31 mouse cellular contexts compared by ENCODE assay signal in genomic region chr1:169986166-169986565, GRCm38 (mm10). TPM values are rescaled to one million over a fixed set of nuclear protein-coding genes. Genes with fewer than 3 reads are reported as not detected.
DNase-seq lines count a peak whose midpoint lies in the region; ATAC-seq and TF ChIP-seq lines count a peak whose summit lies in the region.
"Had no signal": no experiment of that assay in that cellular context is flagged by ENCODE, and none has a peak within 500 bp of the region (broad histone marks: within the 10 kb centered on the region; RNA-seq: fewer than 3 reads in every experiment).

No protein-coding gene starts in this region.

- H3K27ac ChIP-seq in embryonic facial prominence, embryonic 14.5 days (replicated peaks; ENCODE audit: low read depth, low read length): peak overlapping the region; percentile 41; the same call in 1 of the 2 replicates
- no peak overlapping the region for H3K27ac ChIP-seq in embryonic facial prominence, embryonic 10.5 days (replicated peaks)
- no peak overlapping the region for H3K27ac ChIP-seq in midbrain, postnatal 0 days (ENCODE audit: low read depth, low read length)
- no peak overlapping the region for H3K27ac ChIP-seq in midbrain, embryonic 14.5 days (replicated peaks; ENCODE audit: low read depth, low read length)
- H3K27ac ChIP-seq: forebrain, embryonic 12.5 days; hindbrain, postnatal 0 days; midbrain, embryonic 12.5 days; neural tube, embryonic 12.5 days had no signal

- DNase-seq in embryonic facial prominence, embryonic 14.5 days (ENCODE audit: low spot score): peak; percentile 80
- DNase-seq in embryonic facial prominence, embryonic 10.5 days (ENCODE audit: low spot score): no peak
- peak; percentile 20 for DNase-seq in midbrain, postnatal 0 days (ENCODE audit: low spot score)
- DNase-seq in midbrain, embryonic 14.5 days: no peak
- DNase-seq in forelimb bud, embryonic 11.5 days (ENCODE audit: low read depth, low spot score): peak; percentile 19
- peak; percentile 56 for DNase-seq in mesoderm, embryonic 11.5 days (ENCODE audit: low read depth, low spot score)
- no peak for DNase-seq in right cerebral cortex, adult 2 months (ENCODE audit: low spot score in 2 of 2)
- DNase-seq: adrenal gland, adult 2 months; cerebellum, adult 18-20 months; cerebellum, postnatal 14 days; heart, adult 11 months; kidney, adult 9 months; kidney, postnatal 14 days; layer of hippocampus, postnatal 36 days; liver, postnatal 0 days; right cerebral cortex, postnatal 25 days; thymus, postnatal 4 days had no signal

- no peaks in the 10 kb centered on the region for H3K9me3 ChIP-seq in embryonic facial prominence, embryonic 14.5 days (ENCODE audit: control insufficient read depth, low read length)
- no peaks in the 10 kb centered on the region for H3K9me3 ChIP-seq in embryonic facial prominence, embryonic 10.5 days
- no peaks in the 10 kb centered on the region for H3K9me3 ChIP-seq in midbrain, postnatal 0 days (ENCODE audit: low read length)
- H3K9me3 ChIP-seq in midbrain, embryonic 14.5 days (ENCODE audit: control insufficient read depth, low read length): no peaks in the 10 kb centered on the region
- H3K9me3 ChIP-seq: forebrain, embryonic 12.5 days; midbrain, embryonic 12.5 days; neural tube, embryonic 12.5 days had no signal

- no peak for TF ChIP-seq CTCF in midbrain, postnatal 0 days (IDR thresholded peaks at IDR 0.05)

- H3K36me3 ChIP-seq in embryonic facial prominence, embryonic 14.5 days (ENCODE audit: control insufficient read depth, insufficient read depth, low read length): peaks cover 52% of the 10 kb centered on the region
- H3K36me3 ChIP-seq in embryonic facial prominence, embryonic 10.5 days (replicated peaks): peaks cover 53% of the 10 kb centered on the region
- no peaks in the 10 kb centered on the region for H3K36me3 ChIP-seq in midbrain, postnatal 0 days (ENCODE audit: insufficient read depth, low read length)
- H3K36me3 ChIP-seq in midbrain, embryonic 14.5 days (ENCODE audit: control insufficient read depth, insufficient read depth, low read length): no peaks in the 10 kb centered on the region
- H3K36me3 ChIP-seq: forebrain, embryonic 12.5 days; midbrain, embryonic 12.5 days had no signal

- WGBS in embryonic facial prominence, embryonic 14.5 days: 30% methylated on average over 1 of the region's 1 CpGs
- WGBS in embryonic facial prominence, embryonic 10.5 days: 66% methylated on average over 1 of the region's 1 CpGs
- WGBS in midbrain, postnatal 0 days: 34% methylated on average over 1 of the region's 1 CpGs
- 51% methylated on average over 1 of the region's 1 CpGs for WGBS in midbrain, embryonic 14.5 days

- H3K4me3 ChIP-seq in embryonic facial prominence, embryonic 14.5 days (ENCODE audit: low read depth, low read length): no peak overlapping the region
- no peak overlapping the region for H3K4me3 ChIP-seq in embryonic facial prominence, embryonic 10.5 days
- H3K4me3 ChIP-seq in midbrain, postnatal 0 days (ENCODE audit: low read depth, low read length): no peak overlapping the region
- H3K4me3 ChIP-seq in midbrain, embryonic 14.5 days (replicated peaks; ENCODE audit: low read depth, low read length): no peak overlapping the region
- H3K4me3 ChIP-seq: erythroblast, embryonic 14.5 days; forebrain, embryonic 12.5 days; midbrain, embryonic 12.5 days; neural tube, embryonic 12.5 days had no signal

- no peak overlapping the region for H3K4me2 ChIP-seq in embryonic facial prominence, embryonic 14.5 days (ENCODE audit: low read depth, low read length)
- no peak overlapping the region for H3K4me2 ChIP-seq in midbrain, postnatal 0 days (ENCODE audit: low read depth, low read length, poor library complexity, severe bottlenecking)
- no peak overlapping the region for H3K4me2 ChIP-seq in midbrain, embryonic 14.5 days (ENCODE audit: low read length)
- H3K4me2 ChIP-seq: forebrain, embryonic 12.5 days; midbrain, embryonic 12.5 days; neural tube, embryonic 12.5 days had no signal

- H3K27me3 ChIP-seq in embryonic facial prominence, embryonic 14.5 days (replicated peaks; ENCODE audit: control insufficient read depth, insufficient read depth, low read length): no peaks in the 10 kb centered on the region
- no peaks in the 10 kb centered on the region for H3K27me3 ChIP-seq in embryonic facial prominence, embryonic 10.5 days (replicated peaks; ENCODE audit: low read depth, poor library complexity, severe bottlenecking)
- H3K27me3 ChIP-seq in midbrain, postnatal 0 days (ENCODE audit: insufficient read depth, low read length): no peaks in the 10 kb centered on the region
- H3K27me3 ChIP-seq in midbrain, embryonic 14.5 days (ENCODE audit: control insufficient read depth, insufficient read depth, low read length): no peaks in the 10 kb centered on the region
- H3K27me3 ChIP-seq: forebrain, embryonic 12.5 days; midbrain, embryonic 12.5 days; neural tube, embryonic 12.5 days; Patski had no signal

- H3K9ac ChIP-seq in embryonic facial prominence, embryonic 14.5 days (ENCODE audit: low read depth, low read length): no peak overlapping the region
- no peak overlapping the region for H3K9ac ChIP-seq in midbrain, postnatal 0 days (replicated peaks; ENCODE audit: low read length, poor library complexity, severe bottlenecking)
- no peak overlapping the region for H3K9ac ChIP-seq in midbrain, embryonic 14.5 days (replicated peaks; ENCODE audit: low read length)
- H3K9ac ChIP-seq: forebrain, embryonic 12.5 days; liver, postnatal 0 days; midbrain, embryonic 12.5 days; neural tube, embryonic 12.5 days had no signal

- ATAC-seq in embryonic facial prominence, embryonic 14.5 days (ENCODE audit: low read depth): peak; percentile 65; the same call in 1 of the 2 replicates
- ATAC-seq in midbrain, postnatal 0 days (ENCODE audit: low FRiP score): no peak
- ATAC-seq in midbrain, embryonic 14.5 days (ENCODE audit: low FRiP score, low TSS enrichment): no peak
- no peak for ATAC-seq in megakaryocyte, adult 5-6 weeks (ENCODE audit: poor library complexity, severe bottlenecking)
- ATAC-seq: CD4-positive, CD25-positive, alpha-beta regulatory T cell, adult 4 months; hindbrain, postnatal 0 days; intestine, embryonic 16.5 days; liver, postnatal 0 days; lung, postnatal 0 days; Patski had no signal

- no peaks in the 10 kb centered on the region for H3K4me1 ChIP-seq in embryonic facial prominence, embryonic 14.5 days (ENCODE audit: control insufficient read depth, insufficient read depth, low read length)
- no peaks in the 10 kb centered on the region for H3K4me1 ChIP-seq in embryonic facial prominence, embryonic 10.5 days
- no peaks in the 10 kb centered on the region for H3K4me1 ChIP-seq in midbrain, postnatal 0 days (ENCODE audit: insufficient read depth, low read length)
- H3K4me1 ChIP-seq in midbrain, embryonic 14.5 days (ENCODE audit: control insufficient read depth, insufficient read depth, low read length): no peaks in the 10 kb centered on the region
- H3K4me1 ChIP-seq: forebrain, embryonic 12.5 days; midbrain, embryonic 12.5 days; neural tube, embryonic 12.5 days had no signal

RNA-seq across cellular contexts. Expression of gene Hsd17b7, which starts 17.1 kb away (rescaled TPM):
- 13.9 and 18.0 TPM in 2 replicates for polyA plus RNA-seq in embryonic facial prominence, embryonic 14.5 days (2014; fragmentation: Nextera tagmentation; extraction: Ambion mirVana)
- 23.4 and 24.7 TPM in 2 replicates for polyA plus RNA-seq in embryonic facial prominence, embryonic 10.5 days (2016; fragmentation: Nextera tagmentation; extraction: Ambion mirVana)
- total RNA-seq in midbrain, postnatal 0 days (2014; rRNA removed): 32.0 and 33.3 TPM in 2 replicates
- 24.8 and 27.6 TPM in 2 replicates for polyA plus RNA-seq in midbrain, postnatal 0 days (2015; fragmentation: Nextera tagmentation; extraction: Ambion mirVana)
- 21.6 and 22.4 TPM in 2 replicates for polyA plus RNA-seq in midbrain, embryonic 14.5 days (2014; fragmentation: Nextera tagmentation; extraction: Ambion mirVana)
- 2.8 and 2.9 TPM in 2 replicates for total RNA-seq in megakaryocyte, adult 5-6 weeks (2015)
- 2.0 and 4.4 TPM in 2 replicates for total RNA-seq in megakaryocyte, adult 5-6 weeks (2017)

RNA-seq across cellular contexts. Expression of gene Ccdc190, which starts 57.7 kb away (rescaled TPM):
- 0.42 and 0.50 TPM in 2 replicates for polyA plus RNA-seq in embryonic facial prominence, embryonic 14.5 days (2014; fragmentation: Nextera tagmentation; extraction: Ambion mirVana)
- not detected in 2 replicates for polyA plus RNA-seq in embryonic facial prominence, embryonic 10.5 days (2016; fragmentation: Nextera tagmentation; extraction: Ambion mirVana)
- 11.5 and 13.0 TPM in 2 replicates for total RNA-seq in midbrain, postnatal 0 days (2014; rRNA removed)
- 1.8 and 1.9 TPM in 2 replicates for polyA plus RNA-seq in midbrain, postnatal 0 days (2015; fragmentation: Nextera tagmentation; extraction: Ambion mirVana)
- polyA plus RNA-seq in midbrain, embryonic 14.5 days (2014; fragmentation: Nextera tagmentation; extraction: Ambion mirVana): 3.4 and 4.7 TPM in 2 replicates
- not detected in 2 replicates for total RNA-seq in megakaryocyte, adult 5-6 weeks (2015)
- not detected in 2 replicates for total RNA-seq in megakaryocyte, adult 5-6 weeks (2017)
- total RNA-seq: hematopoietic stem cell, adult 5-6 weeks; liver, adult 2 months had no signal
- polyA plus RNA-seq: adrenal gland, adult 2 months; CD4-positive, CD25-positive, alpha-beta regulatory T cell, adult 4 months; erythroblast, embryonic 14.5 days; heart, embryonic 14.5 days; intestine, embryonic 16.5 days; liver, adult 2 months; liver, postnatal 0 days; lung, postnatal 0 days; spleen, adult 2 months had no signal

Comparison
In these comparisons a context has a peak if more than half of its experiments do, and no peak if none do; other contexts are left out.
1. DNase-seq: peak in embryonic facial prominence, embryonic 14.5 days (single experiment), midbrain, postnatal 0 days (single experiment), forelimb bud, embryonic 11.5 days (single experiment) and mesoderm, embryonic 11.5 days (single experiment); none in embryonic facial prominence, embryonic 10.5 days (single experiment), midbrain, embryonic 14.5 days (single experiment) and right cerebral cortex, adult 2 months (0 of 2).